9 mouse cellular contexts compared by ENCODE assay signal in the genomic region with DNA sequence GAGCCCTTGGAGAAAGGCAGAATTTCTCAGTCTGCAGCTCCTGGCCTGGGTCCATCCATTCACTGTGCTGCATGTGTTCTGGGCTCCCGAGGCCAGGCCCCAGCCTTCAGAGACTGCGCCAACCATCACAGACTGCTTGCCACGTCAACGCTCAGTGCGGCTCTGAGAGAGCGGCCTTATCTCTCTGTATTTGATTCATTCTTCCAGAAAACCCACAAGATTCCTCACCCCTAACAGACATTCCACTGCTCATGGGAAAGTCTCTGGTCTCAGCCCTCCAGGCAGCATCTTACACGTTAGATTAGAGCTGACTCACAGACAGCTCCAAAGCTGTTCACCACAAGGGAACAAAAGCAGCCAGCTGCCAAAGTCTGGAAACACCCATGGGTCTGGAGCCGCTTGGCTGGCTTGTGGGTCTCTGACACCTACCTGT.
DNase-seq lines count a peak whose midpoint lies in the region; ATAC-seq and TF ChIP-seq lines count a peak whose summit lies in the region.
"Had no signal": no experiment of that assay in that cellular context is flagged by ENCODE, and none has a peak within 500 bp of the region (broad histone marks: within the 10 kb centered on the region; RNA-seq: fewer than 3 reads in every experiment).

No protein-coding gene starts in this region.

- H3K4me1 ChIP-seq in hindbrain, postnatal 0 days (ENCODE audit: insufficient read depth, low read length), result peaks cover 4% of the 10 kb centered on the region; the same call in 1 of the 2 replicates
- peaks cover 28% of the 10 kb centered on the region for H3K4me1 ChIP-seq in hindbrain, embryonic 13.5 days (replicated peaks)
- H3K4me1 ChIP-seq in embryonic facial prominence, embryonic 14.5 days (ENCODE audit: control insufficient read depth, insufficient read depth, low read length), result peaks cover 11% of the 10 kb centered on the region
- H3K4me1 ChIP-seq in lung, postnatal 0 days (ENCODE audit: insufficient read depth, low read depth, low read length), result peaks cover 6% of the 10 kb centered on the region; the same call in 1 of the 2 replicates

- DNase-seq in hindbrain, postnatal 0 days (ENCODE audit: low spot score), result peak; percentile 60
- DNase-seq in ZHBTc4 (ENCODE audit: low read depth, low spot score), result peak; percentile 37
- peak; percentile 83 for DNase-seq in embryonic facial prominence, embryonic 14.5 days (ENCODE audit: low spot score)
- DNase-seq in heart, postnatal 4 days, result peak; percentile 77
- peak; percentile 42 for DNase-seq in lung, postnatal 0 days (ENCODE audit: low spot score)
- no peak for DNase-seq in c-Kit-positive CD71-positive TER-119-positive erythroid progenitor cells, embryonic 14.5 days (ENCODE audit: low spot score)
- DNase-seq in thymus, postnatal 10 days (ENCODE audit: low spot score in 2 of 2), result no peak

- H3K4me3 ChIP-seq in hindbrain, postnatal 0 days (ENCODE audit: low read length), result no peak overlapping the region
- H3K4me3 ChIP-seq in hindbrain, embryonic 13.5 days, result no peak overlapping the region
- no peak overlapping the region for H3K4me3 ChIP-seq in embryonic facial prominence, embryonic 14.5 days (ENCODE audit: low read depth, low read length)
- H3K4me3 ChIP-seq in lung, postnatal 0 days (ENCODE audit: low read depth, low read length), result no peak overlapping the region
- H3K4me3 ChIP-seq: erythroblast, embryonic 14.5 days had no signal

- no peak overlapping the region for H3K4me2 ChIP-seq in hindbrain, postnatal 0 days (ENCODE audit: low read depth, low read length)
- H3K4me2 ChIP-seq in hindbrain, embryonic 13.5 days, result no peak overlapping the region
- no peak overlapping the region for H3K4me2 ChIP-seq in embryonic facial prominence, embryonic 14.5 days (ENCODE audit: low read depth, low read length)
- H3K4me2 ChIP-seq in lung, postnatal 0 days (replicated peaks; ENCODE audit: low read depth, low read length), result no peak overlapping the region

- H3K27me3 ChIP-seq in hindbrain, postnatal 0 days (ENCODE audit: insufficient read depth, low read length), result no peaks in the 10 kb centered on the region
- 0 out of 2 replicates have a peak, but pooled peaks cover 8% of the 10 kb centered on the region for H3K27me3 ChIP-seq in hindbrain, embryonic 13.5 days
- no peaks in the 10 kb centered on the region for H3K27me3 ChIP-seq in embryonic facial prominence, embryonic 14.5 days (replicated peaks; ENCODE audit: control insufficient read depth, insufficient read depth, low read length)
- H3K27me3 ChIP-seq in lung, postnatal 0 days (replicated peaks; ENCODE audit: insufficient read depth, low read length), result no peaks in the 10 kb centered on the region

- ATAC-seq in hindbrain, postnatal 0 days, result peak; percentile 46; the same call in 1 of the 2 replicates
- no peak for ATAC-seq in hindbrain, embryonic 13.5 days (ENCODE audit: low FRiP score)
- peak; percentile 79 for ATAC-seq in embryonic facial prominence, embryonic 14.5 days (ENCODE audit: low read depth)
- peak; percentile 37 for ATAC-seq in lung, postnatal 0 days

- no peak overlapping the region for H3K27ac ChIP-seq in hindbrain, postnatal 0 days
- no peak overlapping the region for H3K27ac ChIP-seq in hindbrain, embryonic 13.5 days
- H3K27ac ChIP-seq in embryonic facial prominence, embryonic 14.5 days (replicated peaks; ENCODE audit: low read depth, low read length), result peak overlapping the region; percentile 76
- H3K27ac ChIP-seq in lung, postnatal 0 days (ENCODE audit: low read length), result no peak overlapping the region

- TF ChIP-seq EP300 in lung, postnatal 0 days (IDR thresholded peaks at IDR 0.05), result no peak

- 45% methylated on average over 8 of the region's 8 CpGs for WGBS in hindbrain, postnatal 0 days
- WGBS in hindbrain, embryonic 13.5 days, result 71% methylated on average over 8 of the region's 8 CpGs
- WGBS in embryonic facial prominence, embryonic 14.5 days, result 40% methylated on average over 8 of the region's 8 CpGs
- WGBS in lung, postnatal 0 days, result 35% methylated on average over 8 of the region's 8 CpGs

- H3K9ac ChIP-seq in hindbrain, postnatal 0 days (replicated peaks; ENCODE audit: low read length), result no peak overlapping the region
- H3K9ac ChIP-seq in hindbrain, embryonic 13.5 days, result no peak overlapping the region
- peak overlapping the region; percentile 21; the same call in 1 of the 2 replicates for H3K9ac ChIP-seq in embryonic facial prominence, embryonic 14.5 days (ENCODE audit: low read depth, low read length)
- H3K9ac ChIP-seq in lung, postnatal 0 days (replicated peaks; ENCODE audit: low read depth), result no peak overlapping the region

- no peak for TF ChIP-seq CTCF in hindbrain, postnatal 0 days (IDR thresholded peaks at IDR 0.05; ENCODE audit: low read depth)
- no peak for TF ChIP-seq CTCF in lung, postnatal 0 days (IDR thresholded peaks at IDR 0.05)

- no peaks in the 10 kb centered on the region for H3K9me3 ChIP-seq in hindbrain, postnatal 0 days (ENCODE audit: low read length)
- H3K9me3 ChIP-seq in hindbrain, embryonic 13.5 days, result no peaks in the 10 kb centered on the region
- no peaks in the 10 kb centered on the region for H3K9me3 ChIP-seq in embryonic facial prominence, embryonic 14.5 days (ENCODE audit: control insufficient read depth, low read length)
- no peaks in the 10 kb centered on the region for H3K9me3 ChIP-seq in lung, postnatal 0 days (ENCODE audit: low read length)

- no peaks in the 10 kb centered on the region for H3K36me3 ChIP-seq in hindbrain, postnatal 0 days (ENCODE audit: insufficient read depth, low read length)
- H3K36me3 ChIP-seq in hindbrain, embryonic 13.5 days, result no peaks in the 10 kb centered on the region
- H3K36me3 ChIP-seq in embryonic facial prominence, embryonic 14.5 days (ENCODE audit: control insufficient read depth, insufficient read depth, low read length), result no peaks in the 10 kb centered on the region
- no peaks in the 10 kb centered on the region for H3K36me3 ChIP-seq in lung, postnatal 0 days (ENCODE audit: insufficient read depth, low read length)

Comparison
In these comparisons a context has a peak if more than half of its experiments do, and no peak if none do; other contexts are left out.
1. DNase-seq: peak in hindbrain, postnatal 0 days (single experiment), ZHBTc4 (single experiment), embryonic facial prominence, embryonic 14.5 days (single experiment), heart, postnatal 4 days (single experiment) and lung, postnatal 0 days (single experiment); none in c-Kit-positive CD71-positive TER-119-positive erythroid progenitor cells, embryonic 14.5 days (single experiment) and thymus, postnatal 10 days (0 of 2).